Mouse (Mus musculus): ENCODE measurements at regions not wholly inside any gene's neighbourhood (a gene's known extent, or its start where the extent isn't known, plus 50 kb on each side); places are given as distances from the start of the nearest gene placed in this dataset.

GRCm38 (mm10) chr15:27238301-27238700, 228.2 kb upstream of the Ank start:
- H3K36me3 ChIP-seq (ENCODE audit: insufficient read depth, low read length): no peaks in the 10 kb centered on the region
- H3K9me3 ChIP-seq (ENCODE audit: low read length): no peaks in the 10 kb centered on the region
- TF ChIP-seq CTCF (IDR thresholded peaks at IDR 0.05; ENCODE audit: low read depth): no peak
- H3K27ac ChIP-seq: no peak overlapping the region
- H3K4me3 ChIP-seq (ENCODE audit: low read length): no peak overlapping the region
- no peak overlapping the region for H3K9ac ChIP-seq (replicated peaks; ENCODE audit: low read length)
- WGBS: 94% methylated on average over 1 of the region's 1 CpGs
- no peaks in the 10 kb centered on the region for H3K4me1 ChIP-seq (ENCODE audit: insufficient read depth, low read length)
- no peak for ATAC-seq
- no peak for DNase-seq (ENCODE audit: low spot score)
- H3K4me2 ChIP-seq (ENCODE audit: low read depth, low read length): no peak overlapping the region
- no peaks in the 10 kb centered on the region for H3K27me3 ChIP-seq (ENCODE audit: insufficient read depth, low read length)

GRCm38 (mm10) chr15:27246302-27246701, 220.2 kb upstream of the Ank start:
- no peaks in the 10 kb centered on the region for H3K4me1 ChIP-seq (ENCODE audit: insufficient read depth, low read length)
- H3K9ac ChIP-seq (replicated peaks; ENCODE audit: low read length): no peak overlapping the region
- TF ChIP-seq CTCF (IDR thresholded peaks at IDR 0.05; ENCODE audit: low read depth): no peak
- H3K4me2 ChIP-seq (ENCODE audit: low read depth, low read length): no peak overlapping the region
- DNase-seq (ENCODE audit: low spot score) (peak; percentile 19), ATAC-seq (no peak; the same call in 1 of the 2 replicates)
- WGBS: 56% methylated on average over 3 of the region's 3 CpGs
- no peaks in the 10 kb centered on the region for H3K9me3 ChIP-seq (ENCODE audit: low read length)
- no peaks in the 10 kb centered on the region for H3K27me3 ChIP-seq (ENCODE audit: insufficient read depth, low read length)
- H3K4me3 ChIP-seq (ENCODE audit: low read length): no peak overlapping the region
- no peaks in the 10 kb centered on the region for H3K36me3 ChIP-seq (ENCODE audit: insufficient read depth, low read length)
- no peak overlapping the region for H3K27ac ChIP-seq

GRCm38 (mm10) chr15:27258984-27259853, 207.3 kb upstream of the Ank start:
- Histone ChIP-seq H3K4me2 (ENCODE audit: low read depth, low read length) (no peak overlapping the region), H3K27ac (no peak overlapping the region), H3K4me3 (ENCODE audit: low read length) (no peak overlapping the region), H3K36me3 (ENCODE audit: insufficient read depth, low read length) (no peaks in the 10 kb centered on the region), H3K9me3 (ENCODE audit: low read length) (no peaks in the 10 kb centered on the region), H3K4me1 (ENCODE audit: insufficient read depth, low read length) (no peaks in the 10 kb centered on the region), H3K27me3 (ENCODE audit: insufficient read depth, low read length) (no peaks in the 10 kb centered on the region), H3K9ac (replicated peaks; ENCODE audit: low read length) (no peak overlapping the region)
- no peak for DNase-seq (ENCODE audit: low spot score)
- no peak for ATAC-seq
- no peak for TF ChIP-seq CTCF (IDR thresholded peaks at IDR 0.05; ENCODE audit: low read depth)
- 81% methylated on average over 6 of the region's 6 CpGs for WGBS

GRCm38 (mm10) chr15:27259854-27260191, 206.7 kb upstream of the Ank start:
- no peak for TF ChIP-seq CTCF (IDR thresholded peaks at IDR 0.05; ENCODE audit: low read depth)
- WGBS: 83% methylated on average over 2 of the region's 2 CpGs
- H3K27ac ChIP-seq: no peak overlapping the region
- ATAC-seq (no peak), DNase-seq (ENCODE audit: low spot score) (no peak)
- no peaks in the 10 kb centered on the region for H3K36me3 ChIP-seq (ENCODE audit: insufficient read depth, low read length)
- no peak overlapping the region for H3K4me2 ChIP-seq (ENCODE audit: low read depth, low read length)
- no peak overlapping the region for H3K4me3 ChIP-seq (ENCODE audit: low read length)
- no peaks in the 10 kb centered on the region for H3K27me3 ChIP-seq (ENCODE audit: insufficient read depth, low read length)
- H3K9ac ChIP-seq (replicated peaks; ENCODE audit: low read length): no peak overlapping the region
- no peaks in the 10 kb centered on the region for H3K4me1 ChIP-seq (ENCODE audit: insufficient read depth, low read length)
- H3K9me3 ChIP-seq (ENCODE audit: low read length): no peaks in the 10 kb centered on the region

GRCm38 (mm10) chr15:27270203-27270602, 196.3 kb upstream of the Ank start:
- Histone ChIP-seq H3K4me1 (ENCODE audit: insufficient read depth, low read length) (no peaks in the 10 kb centered on the region), H3K4me2 (ENCODE audit: low read depth, low read length) (no peak overlapping the region), H3K9me3 (ENCODE audit: low read length) (no peaks in the 10 kb centered on the region), H3K27me3 (ENCODE audit: insufficient read depth, low read length) (no peaks in the 10 kb centered on the region), H3K27ac (no peak overlapping the region), H3K4me3 (ENCODE audit: low read length) (no peak overlapping the region), H3K36me3 (ENCODE audit: insufficient read depth, low read length) (no peaks in the 10 kb centered on the region), H3K9ac (replicated peaks; ENCODE audit: low read length) (no peak overlapping the region)
- DNase-seq (ENCODE audit: low spot score): no peak
- no peak for ATAC-seq
- whole genome bisulfite sequencing: 100% methylated on average over 2 of the region's 2 CpGs
- TF ChIP-seq CTCF (IDR thresholded peaks at IDR 0.05; ENCODE audit: low read depth): no peak

GRCm38 (mm10) chr15:27282279-27282678, 184.2 kb upstream of the Ank start:
- ATAC-seq: no peak
- H3K4me2 ChIP-seq (ENCODE audit: low read depth, low read length): no peak overlapping the region

GRCm38 (mm10) chr15:27303856-27304255, 162.6 kb upstream of the Ank start:
- H3K4me2 ChIP-seq (ENCODE audit: low read depth, low read length): no peak overlapping the region
- H3K4me1 ChIP-seq (ENCODE audit: insufficient read depth, low read length): no peaks in the 10 kb centered on the region
- no peak for ATAC-seq
- no peak overlapping the region for H3K9ac ChIP-seq (replicated peaks; ENCODE audit: low read length)
- no peaks in the 10 kb centered on the region for H3K36me3 ChIP-seq (ENCODE audit: insufficient read depth, low read length)
- WGBS: 74% methylated on average over 4 of the region's 4 CpGs
- H3K27me3 ChIP-seq (ENCODE audit: insufficient read depth, low read length): no peaks in the 10 kb centered on the region
- TF ChIP-seq CTCF (IDR thresholded peaks at IDR 0.05; ENCODE audit: low read depth): no peak
- no peaks in the 10 kb centered on the region for H3K9me3 ChIP-seq (ENCODE audit: low read length)
- no peak for DNase-seq (ENCODE audit: low spot score)
- no peak overlapping the region for H3K4me3 ChIP-seq (ENCODE audit: low read length)
- no peak overlapping the region for H3K27ac ChIP-seq

More at GRCm38 (mm10) chr15:27282279-27282678, 184.2 kb upstream of the Ank start:
- peak; percentile 27; the same call in 1 of the 2 replicates for TF ChIP-seq CTCF (IDR thresholded peaks at IDR 0.05; ENCODE audit: low read depth)
- H3K4me1 ChIP-seq (ENCODE audit: insufficient read depth, low read length): no peaks in the 10 kb centered on the region
- H3K27me3 ChIP-seq (ENCODE audit: insufficient read depth, low read length): no peaks in the 10 kb centered on the region
- no peak overlapping the region for H3K4me3 ChIP-seq (ENCODE audit: low read length)
- no peak overlapping the region for H3K27ac ChIP-seq
- H3K9me3 ChIP-seq (ENCODE audit: low read length): no peaks in the 10 kb centered on the region
- H3K9ac ChIP-seq (replicated peaks; ENCODE audit: low read length): no peak overlapping the region
- no peak for DNase-seq (ENCODE audit: low spot score)
- WGBS: 91% methylated on average over 1 of the region's 1 CpGs
- H3K36me3 ChIP-seq (ENCODE audit: insufficient read depth, low read length): no peaks in the 10 kb centered on the region
